Mouse (Mus musculus): Measurements from ENCODE around the gene Chrnd.

The Chrnd gene

GRCm38 (mm10) chr1:87183998-87184750 lies 6.2 kb upstream of the Chrnd start:
- DNase-seq (ENCODE audit: extremely low read depth, low read depth) = no peak

GRCm38 (mm10) chr1:87184751-87185139 lies 5.7 kb upstream of the Chrnd start:
- DNase-seq (ENCODE audit: extremely low read depth, low read depth) = peak; percentile 49

- no peak for DNase-seq (ENCODE audit: extremely low read depth, low read depth)
These were observed 4.9 kb upstream of the Chrnd start for GRCm38 (mm10) chr1:87185526-87185925.

GRCm38 (mm10) chr1:87186261-87187036 lies 4.0 kb upstream of the Chrnd start:
- DNase-seq (ENCODE audit: extremely low read depth, low read depth) = no peak

- peak; percentile 21 for DNase-seq (ENCODE audit: extremely low read depth, low read depth)
These were observed 3.4 kb upstream of the Chrnd start for GRCm38 (mm10) chr1:87187037-87187355.

- no peak for DNase-seq (ENCODE audit: extremely low read depth, low read depth)
These were observed 6.9 kb downstream of the Chrnd start for GRCm38 (mm10) chr1:87197296-87197695.

- no peak for DNase-seq (ENCODE audit: extremely low read depth, low read depth)
These were observed 8.0 kb downstream of the Chrnd start for GRCm38 (mm10) chr1:87198119-87199065.

GRCm38 (mm10) chr1:87200811-87201210 lies 10.4 kb downstream of the Chrnd start:
- no peak for DNase-seq (ENCODE audit: extremely low read depth, low read depth)

- no peak for DNase-seq (ENCODE audit: extremely low read depth, low read depth)
These were observed 11.4 kb downstream of the Chrnd start for GRCm38 (mm10) chr1:87201848-87202247.

GRCm38 (mm10) chr1:87203779-87204178 lies 13.4 kb downstream of the Chrnd start:
- no peak for DNase-seq (ENCODE audit: extremely low read depth, low read depth)

GRCm38 (mm10) chr1:87204465-87204864 lies 14.1 kb downstream of the Chrnd start, which contains the start of gene Chrng:
Gene Chrng (plus strand): TSS chr1:87204657.
- DNase-seq (ENCODE audit: extremely low read depth, low read depth) = no peak

- DNase-seq (ENCODE audit: extremely low read depth, low read depth) = no peak
These were observed 14.6 kb downstream of the Chrnd start for GRCm38 (mm10) chr1:87205038-87205437.

GRCm38 (mm10) chr1:87205502-87205901 lies 15.1 kb downstream of the Chrnd start:
- DNase-seq (ENCODE audit: extremely low read depth, low read depth) = no peak

- no peak for DNase-seq (ENCODE audit: extremely low read depth, low read depth)
These were observed 15.9 kb downstream of the Chrnd start for GRCm38 (mm10) chr1:87206339-87206738.

GRCm38 (mm10) chr1:87211431-87211830 lies 21.0 kb downstream of the Chrnd start:
- DNase-seq (ENCODE audit: extremely low read depth, low read depth) = no peak

- peak; percentile 85 for DNase-seq (ENCODE audit: extremely low read depth, low read depth)
These were observed 23.6 kb downstream of the Chrnd start, which contains the start of gene Eif4e2 for GRCm38 (mm10) chr1:87213735-87214704. Gene Eif4e2 (plus strand): TSS chr1:87213914.

GRCm38 (mm10) chr1:87214748-87215147 lies 24.3 kb downstream of the Chrnd start:
- no peak for DNase-seq (ENCODE audit: extremely low read depth, low read depth)

- DNase-seq (ENCODE audit: extremely low read depth, low read depth) = peak; percentile 10
These were observed 27.5 kb downstream of the Chrnd start for GRCm38 (mm10) chr1:87217938-87218337.

GRCm38 (mm10) chr1:87225739-87226138 lies 35.3 kb downstream of the Chrnd start:
- DNase-seq (ENCODE audit: extremely low read depth, low read depth) = no peak

GRCm38 (mm10) chr1:87226409-87227159 lies 36.2 kb downstream of the Chrnd start:
- no peak for DNase-seq (ENCODE audit: extremely low read depth, low read depth)

Data from MEL-GATA-1-ER (cell line).